Mouse (Mus musculus) liver, embryonic 12.5 days (tissue): ENCODE measurements around the gene Mvp. TPM values are rescaled to one million over a fixed set of nuclear protein-coding genes. Genes with fewer than 3 reads are reported as not detected.

Experiments
- ATAC-seq: fragments of 200-750 bp; cut with Nextera tagmentation; 2 replicates; pipeline ENCODE4 v1.8.0; 2017; ENCODE audit warnings: moderate number of reproducible peaks, mild to moderate bottlenecking, moderate library complexity
- H3K27ac ChIP-seq: fragments of 300-500 bp; sonication (generic); 2 replicates; pipeline ENCODE4 v1.5.1; 2016; ENCODE audit warnings: mild to moderate bottlenecking
- H3K27me3 ChIP-seq: fragments of 300-500 bp; sonication (generic); replicated peaks from 2 replicates; pipeline ENCODE4 v1.6.1; 2016; ENCODE audit warnings: mild to moderate bottlenecking, moderate library complexity
- H3K36me3 ChIP-seq: fragments of 300-500 bp; sonication (generic); 2 replicates; pipeline ENCODE4 v1.6.1; 2016; ENCODE audit warnings: mild to moderate bottlenecking, moderate library complexity
- H3K4me1 ChIP-seq: fragments of 300-500 bp; sonication (generic); 2 replicates; pipeline ENCODE4 v1.6.1; 2016
- H3K4me2 ChIP-seq: fragments of 300-500 bp; sonication (generic); 2 replicates; pipeline ENCODE4 v1.6.1; 2016; ENCODE audit warnings: mild to moderate bottlenecking, moderate library complexity
- H3K4me3 ChIP-seq: fragments of 300-500 bp; sonication (generic); 2 replicates; pipeline ENCODE4 v1.5.1; 2016; ENCODE audit warnings: mild to moderate bottlenecking, moderate library complexity
- H3K9ac ChIP-seq: fragments of 300-500 bp; sonication (generic); 2 replicates; pipeline ENCODE4 v1.6.1; 2016; ENCODE audit warnings: mild to moderate bottlenecking, moderate library complexity
- H3K9me3 ChIP-seq: fragments of 300-500 bp; sonication (generic); replicated peaks from 2 replicates; pipeline ENCODE4 v1.6.1; 2016; ENCODE audit warnings: mild to moderate bottlenecking, moderate library complexity
- WGBS: fragments of 180-500 bp; shearing (Covaris S2); methylation state at CpG from one replicate; pipeline ENCODE4 v1.1.7; 2016; ENCODE audit not compliant: insufficient replicate concordance; 5-methylcytosine and 5-hydroxymethylcytosine counted together
- polyA plus RNA-seq: library from polyadenylated mRNA; unstranded; fragments of >200 nt; fragmentation: Nextera tagmentation; extraction: Ambion mirVana; gene quantifications from 2 replicates; pipeline ENCODE4 v1.2.1, GENCODE M21; 2016

The Mvp gene
- polyA plus RNA-seq, 1 experiment from 2014 or later: 8.9 TPM

DNA sequence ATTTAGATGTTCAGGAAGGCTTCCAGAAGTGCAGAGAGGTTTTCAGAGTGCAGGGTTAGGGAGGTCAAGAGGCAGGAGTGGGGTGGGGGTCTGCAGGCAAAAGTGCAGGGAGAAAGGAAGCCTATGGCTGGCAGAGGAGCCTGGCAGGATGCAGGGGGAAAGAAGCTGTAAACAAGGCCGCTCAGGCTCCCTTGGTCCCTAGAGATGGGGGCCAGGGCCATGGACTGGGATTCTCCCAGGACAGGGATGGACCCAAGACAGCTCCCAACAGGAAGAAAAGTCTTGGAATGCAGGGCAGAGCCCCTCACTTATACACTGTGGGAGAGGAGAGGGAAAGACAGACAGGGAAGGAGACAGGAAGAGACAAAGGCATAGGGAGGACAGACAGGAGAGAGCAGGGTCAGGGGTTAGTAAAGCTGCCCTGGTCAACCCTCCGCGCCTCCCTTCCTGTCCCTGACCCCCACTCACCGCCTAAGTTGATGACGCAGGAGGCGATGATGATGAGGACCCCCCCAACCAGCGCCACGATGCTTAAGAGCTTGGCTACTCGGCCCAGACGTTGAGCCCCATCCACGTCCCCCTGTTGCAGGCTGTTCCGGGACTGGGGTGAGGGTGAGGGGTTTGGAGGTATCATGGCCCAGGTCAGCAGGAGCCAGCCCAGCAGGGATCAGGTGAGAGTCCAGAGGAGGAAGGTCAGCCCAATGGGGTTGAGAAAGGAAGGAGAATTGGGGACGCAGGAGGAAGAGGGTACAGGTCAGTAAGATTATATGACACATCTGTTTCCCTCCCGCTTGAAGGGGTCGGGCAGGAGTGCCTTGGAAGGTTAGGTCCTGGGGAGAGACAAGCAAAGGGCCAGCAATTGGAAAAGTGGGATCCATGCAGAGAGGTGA, 4.2 kb upstream of the Mvp start:
- WGBS: 76% methylated on average over 15 of the region's 15 CpGs
- H3K27ac ChIP-seq: peak overlapping the region; percentile 62

GRCm38 (mm10) chr7:127017950-127018345, 3.5 kb upstream of the Mvp start:
- 46% methylated on average over 6 of the region's 6 CpGs for WGBS
- peak overlapping the region; percentile 62 for H3K27ac ChIP-seq
- peak overlapping the region; percentile 45; the same call in 1 of the 2 replicates for H3K9ac ChIP-seq
- H3K27me3 ChIP-seq: no peaks in the 10 kb centered on the region
- peak overlapping the region; percentile 10; the same call in 1 of the 2 replicates for H3K4me2 ChIP-seq
- ATAC-seq: no peak
- no peak overlapping the region for H3K4me3 ChIP-seq
- H3K9me3 ChIP-seq: no peaks in the 10 kb centered on the region
- H3K4me1 ChIP-seq: peaks cover 81% of the 10 kb centered on the region
- H3K36me3 ChIP-seq: peaks cover 39% of the 10 kb centered on the region

More for the DNA sequence above, 4.2 kb upstream of the Mvp start:
- H3K4me1 ChIP-seq: peaks cover 84% of the 10 kb centered on the region
- no peak for ATAC-seq
- peak overlapping the region; percentile 10; the same call in 1 of the 2 replicates for H3K4me2 ChIP-seq
- H3K27me3 ChIP-seq: no peaks in the 10 kb centered on the region
- peak overlapping the region; percentile 45; the same call in 1 of the 2 replicates for H3K9ac ChIP-seq
- no peaks in the 10 kb centered on the region for H3K9me3 ChIP-seq
- H3K4me3 ChIP-seq: no peak overlapping the region
- H3K36me3 ChIP-seq: peaks cover 40% of the 10 kb centered on the region

- ATAC-seq: peak; percentile 83
Measured at GRCm38 (mm10) chr7:127016971-127017949, 2.8 kb upstream of the Mvp start, which contains the start of gene Pagr1a. Pagr1a (minus strand) TSS chr7:127017352.

DNA sequence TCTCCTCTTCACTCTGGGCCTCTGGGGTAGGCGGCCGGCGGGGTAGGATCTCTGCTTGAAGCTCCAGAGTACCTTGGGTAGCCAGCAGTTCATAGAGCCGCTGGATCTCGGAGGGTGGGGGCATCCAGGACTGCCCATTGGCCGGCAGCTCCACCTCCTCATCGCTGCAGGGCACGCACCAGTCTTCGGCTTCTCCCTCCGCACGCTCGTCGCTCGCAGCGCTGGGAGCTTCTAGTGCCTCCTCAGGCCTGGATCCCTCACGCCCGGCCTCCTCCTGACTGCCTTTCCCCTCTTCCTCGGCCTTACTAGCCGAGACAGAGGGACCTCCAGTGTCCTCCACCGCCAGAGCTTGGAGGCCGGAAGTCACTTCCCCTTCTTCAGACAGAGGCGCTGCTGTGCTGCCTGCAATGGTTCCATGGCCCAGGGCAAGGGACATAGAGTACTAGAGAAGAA, 2.1 kb upstream of the Mvp start:
- Histone ChIP-seq H3K36me3 (peaks cover 35% of the 10 kb centered on the region), H3K27ac (peak overlapping the region; percentile 92), H3K9ac (peak overlapping the region; percentile 85), H3K4me3 (peak overlapping the region; percentile 73), H3K4me1 (peaks cover 77% of the 10 kb centered on the region), H3K9me3 (no peaks in the 10 kb centered on the region), H3K4me2 (peak overlapping the region; percentile 93), H3K27me3 (no peaks in the 10 kb centered on the region)
- under 1% methylated on average over 22 of the region's 22 CpGs for WGBS
- ATAC-seq: peak; percentile 70

More at GRCm38 (mm10) chr7:127016971-127017949, 2.8 kb upstream of the Mvp start, which contains the start of gene Pagr1a:
- H3K27me3 ChIP-seq: no peaks in the 10 kb centered on the region
- peak within 1 kb of the TSS; percentile 73 for H3K4me3 ChIP-seq
- H3K36me3 ChIP-seq: peaks cover 39% of the 10 kb centered on the region
- peak within 1 kb of the TSS; percentile 93 for H3K4me2 ChIP-seq
- 6% methylated on average over 39 of the region's 39 CpGs for WGBS
- H3K9ac ChIP-seq: peak within 1 kb of the TSS; percentile 85
- H3K27ac ChIP-seq: peak within 1 kb of the TSS; percentile 92
- H3K9me3 ChIP-seq: no peaks in the 10 kb centered on the region
- peaks cover 78% of the 10 kb centered on the region for H3K4me1 ChIP-seq

DNA sequence TGATC, 1.9 kb upstream of the Mvp start, which contains the start of gene Pagr1b:
Gene Pagr1b (minus strand): TSS at position 4 of the 5 bp plus-strand sequence.
- H3K4me1 ChIP-seq: peaks cover 75% of the 10 kb centered on the region

GRCm38 (mm10) chr7:127016081-127016480, 1.7 kb upstream of the Mvp start:
- Histone ChIP-seq H3K4me1 (peaks cover 73% of the 10 kb centered on the region), H3K9ac (peak overlapping the region; percentile 85), H3K27me3 (no peaks in the 10 kb centered on the region), H3K27ac (peak overlapping the region; percentile 92), H3K4me2 (peak overlapping the region; percentile 93), H3K9me3 (no peaks in the 10 kb centered on the region), H3K36me3 (peaks cover 35% of the 10 kb centered on the region), H3K4me3 (peak overlapping the region; percentile 73)
- WGBS: 2% methylated on average over 10 of the region's 10 CpGs
- peak; percentile 63 for ATAC-seq

More for the DNA sequence above, 1.9 kb upstream of the Mvp start, which contains the start of gene Pagr1b:
- Histone ChIP-seq H3K4me2 (peak within 1 kb of the TSS; percentile 93), H3K36me3 (peaks cover 35% of the 10 kb centered on the region), H3K4me3 (peak within 1 kb of the TSS; percentile 73), H3K9me3 (no peaks in the 10 kb centered on the region), H3K27ac (peak within 1 kb of the TSS; percentile 92), H3K27me3 (no peaks in the 10 kb centered on the region), H3K9ac (peak within 1 kb of the TSS; percentile 85)
- ATAC-seq: no peak

DNA sequence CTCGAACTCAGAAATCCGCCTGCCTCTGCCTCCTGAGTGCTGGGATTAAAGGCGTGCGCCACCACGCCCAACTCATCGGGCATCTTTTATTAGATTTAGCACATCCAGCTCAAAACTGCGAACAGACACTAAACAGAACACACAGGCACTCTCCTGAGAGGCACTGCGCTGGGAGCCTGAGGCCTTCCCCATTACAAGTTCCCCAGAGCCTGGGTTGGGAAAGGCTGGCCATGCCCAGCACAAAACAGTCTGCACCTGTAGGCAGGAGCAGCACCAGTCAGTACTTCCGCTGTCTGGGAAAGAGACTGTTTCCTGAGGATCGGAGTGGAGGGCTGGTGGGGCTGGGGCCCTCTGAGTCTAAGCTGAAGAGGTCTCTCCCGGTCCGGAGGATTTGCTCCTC, 572 bp upstream of the Mvp start:
- ATAC-seq: no peak
- H3K4me1 ChIP-seq: peaks cover 72% of the 10 kb centered on the region
- H3K27me3 ChIP-seq: no peaks in the 10 kb centered on the region
- H3K9ac ChIP-seq: peak overlapping the region; percentile 85
- peak overlapping the region; percentile 93 for H3K4me2 ChIP-seq
- no peaks in the 10 kb centered on the region for H3K9me3 ChIP-seq
- 0 out of 2 replicates have a peak overlapping the region, but pooled peaks have one; percentile 92 for H3K27ac ChIP-seq
- WGBS: 93% methylated on average over 12 of the region's 12 CpGs
- peak overlapping the region; percentile 73; the same call in 1 of the 2 replicates for H3K4me3 ChIP-seq
- H3K36me3 ChIP-seq: peaks cover 35% of the 10 kb centered on the region

DNA sequence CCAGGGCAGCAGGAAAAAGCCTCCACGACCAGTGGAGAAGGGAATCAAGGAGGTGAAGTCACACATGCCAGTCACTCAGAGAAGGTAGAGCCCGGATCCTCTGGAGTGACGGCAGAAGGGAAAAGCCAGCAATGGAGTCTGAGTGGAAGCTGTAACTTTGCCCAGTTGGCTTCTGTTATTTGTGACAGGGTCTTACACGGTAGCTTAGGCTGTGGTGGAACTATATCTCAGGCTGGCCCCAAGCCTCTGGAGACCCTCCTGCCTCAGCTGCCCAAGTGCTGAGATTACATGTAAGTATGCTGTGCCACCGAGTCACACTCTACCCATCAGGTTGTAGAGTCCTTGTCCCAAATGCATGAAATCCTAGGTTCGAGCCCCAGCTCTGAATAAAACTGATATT, 1.0 kb downstream of the Mvp start:
- Histone ChIP-seq H3K27me3 (no peaks in the 10 kb centered on the region), H3K4me2 (peak overlapping the region; percentile 93), H3K27ac (no peak overlapping the region), H3K9ac (no peak overlapping the region), H3K4me1 (peaks cover 74% of the 10 kb centered on the region), H3K4me3 (peak overlapping the region; percentile 59), H3K9me3 (no peaks in the 10 kb centered on the region), H3K36me3 (peaks cover 35% of the 10 kb centered on the region)
- WGBS: 82% methylated on average over 6 of the region's 6 CpGs
- no peak for ATAC-seq

GRCm38 (mm10) chr7:127012845-127013244, 1.6 kb downstream of the Mvp start:
- H3K27me3 ChIP-seq: no peaks in the 10 kb centered on the region
- H3K27ac ChIP-seq: no peak overlapping the region
- 85% methylated on average over 10 of the region's 10 CpGs for WGBS
- H3K4me3 ChIP-seq: no peak overlapping the region
- no peak overlapping the region for H3K9ac ChIP-seq
- peaks cover 74% of the 10 kb centered on the region for H3K4me1 ChIP-seq
- H3K4me2 ChIP-seq: no peak overlapping the region
- peaks cover 35% of the 10 kb centered on the region for H3K36me3 ChIP-seq
- H3K9me3 ChIP-seq: no peaks in the 10 kb centered on the region
- no peak for ATAC-seq

GRCm38 (mm10) chr7:127012374-127012773, 2.0 kb downstream of the Mvp start:
- Histone ChIP-seq H3K4me3 (no peak overlapping the region), H3K4me1 (peaks cover 74% of the 10 kb centered on the region), H3K36me3 (peaks cover 35% of the 10 kb centered on the region), H3K27me3 (no peaks in the 10 kb centered on the region), H3K9me3 (no peaks in the 10 kb centered on the region), H3K4me2 (no peak overlapping the region), H3K9ac (no peak overlapping the region), H3K27ac (no peak overlapping the region; the same call in 1 of the 2 replicates)
- ATAC-seq: no peak
- 73% methylated on average over 6 of the region's 6 CpGs for WGBS

DNA sequence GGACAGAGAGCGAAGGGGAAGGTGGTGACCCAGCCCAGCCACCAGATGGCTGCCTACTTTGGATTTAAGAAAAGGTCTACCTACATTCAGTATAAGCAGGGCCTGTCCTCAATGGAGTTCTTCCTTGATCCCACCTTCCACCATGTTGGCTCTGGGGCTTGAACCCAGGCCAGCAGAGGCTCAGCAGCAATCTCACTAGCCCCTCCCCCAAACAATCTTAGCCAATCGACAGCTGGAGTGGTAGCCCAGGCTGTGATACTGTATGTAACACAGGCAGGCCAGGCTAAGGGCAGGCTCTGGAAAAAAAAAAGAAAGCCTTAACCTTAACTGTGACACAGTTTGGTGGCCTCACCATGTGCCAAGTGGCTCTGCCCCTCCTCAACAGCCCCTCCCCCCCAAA, 2.7 kb downstream of the Mvp start:
- Histone ChIP-seq H3K4me1 (peaks cover 78% of the 10 kb centered on the region), H3K4me2 (no peak overlapping the region), H3K4me3 (no peak overlapping the region), H3K27ac (peak overlapping the region; percentile 23; the same call in 1 of the 2 replicates), H3K36me3 (peaks cover 35% of the 10 kb centered on the region), H3K9me3 (no peaks in the 10 kb centered on the region), H3K9ac (no peak overlapping the region), H3K27me3 (no peaks in the 10 kb centered on the region)
- no peak for ATAC-seq
- 80% methylated on average over 2 of the region's 2 CpGs for WGBS

GRCm38 (mm10) chr7:127011051-127011450, 3.4 kb downstream of the Mvp start:
- Histone ChIP-seq H3K9me3 (no peaks in the 10 kb centered on the region), H3K36me3 (peaks cover 35% of the 10 kb centered on the region), H3K27ac (peak overlapping the region; percentile 38), H3K4me3 (no peak overlapping the region), H3K4me2 (no peak overlapping the region), H3K9ac (no peak overlapping the region), H3K27me3 (no peaks in the 10 kb centered on the region), H3K4me1 (peaks cover 75% of the 10 kb centered on the region)
- ATAC-seq: no peak
- 83% methylated on average over 2 of the region's 2 CpGs for WGBS
